Mouse (Mus musculus) thymus, adult 2 months (tissue): ENCODE results near the gene Irs2.

Experiments
- CTCF ChIP-seq: fragments of 200-500 bp; IDR thresholded peaks from 2 replicates; pipeline ENCODE4 v1.5.1; 2012; ENCODE audit warnings: mild to moderate bottlenecking, control low read depth, low read length, moderate library complexity, borderline replicate concordance; ENCODE audit not compliant: control insufficient read depth, poor library complexity, insufficient read depth; ENCODE audit errors: extremely low read depth
- POLR2A ChIP-seq: fragments of 200-500 bp; IDR thresholded peaks from 2 replicates; pipeline ENCODE4 v1.6.1; 2012; ENCODE audit warnings: mild to moderate bottlenecking, low read length, control low read depth, moderate library complexity; ENCODE audit not compliant: control insufficient read depth, poor library complexity, insufficient read depth; ENCODE audit errors: extremely low read depth

DNA sequence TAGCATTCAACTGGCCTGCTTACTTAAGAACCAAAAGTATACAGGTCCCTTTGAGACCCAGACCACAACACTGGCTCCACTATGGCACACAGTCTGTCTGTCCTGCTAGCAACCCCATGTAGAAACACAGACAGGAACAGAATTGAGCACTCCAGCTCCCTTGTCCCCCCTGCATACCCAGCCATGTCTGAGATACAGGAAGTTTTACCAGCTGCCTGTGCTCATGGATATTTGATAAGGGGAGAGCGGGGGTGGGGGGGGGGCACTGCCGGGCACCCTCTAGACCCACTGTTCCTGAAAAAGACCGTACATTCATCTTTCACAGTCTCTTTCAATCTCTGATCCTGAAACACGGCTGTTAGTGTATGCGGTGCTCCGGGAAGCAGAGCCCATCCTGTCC is 5.0 kb downstream of the Irs2 start:
- TF ChIP-seq POLR2A = no peak
- TF ChIP-seq CTCF = no peak
